Mouse (Mus musculus): ENCODE data around the gene Synj1.

GRCm38 (mm10) chr16:91009942-91010529 lies 1.1 kb downstream of the Synj1 start:
- TF ChIP-seq POLR2A (IDR thresholded peaks at IDR 0.05; ENCODE audit: control insufficient read depth, extremely low read depth, insufficient read depth, low read length, poor library complexity) (no peak), CTCF (IDR thresholded peaks at IDR 0.05; ENCODE audit: borderline replicate concordance, control insufficient read depth, extremely low read depth, insufficient read depth, low read length, poor library complexity) (no peak)

Data from thymus, adult 2 months (tissue).